Mouse (Mus musculus) forebrain, embryonic 13.5 days (tissue): ENCODE measurements around the gene Gm8882. TPM values are rescaled to one million over a fixed set of nuclear protein-coding genes. Genes with fewer than 3 reads are reported as not detected.
"Not testable (repeated sequence)": the region's sequence is repeated elsewhere in the genome, so short reads cannot be mapped to it uniquely, and the experiment has no call there.

Experiments used
- ATAC-seq: fragments of 200-750 bp; cut with Nextera tagmentation; 2 replicates; pipeline ENCODE4 v1.8.0; 2017
- H3K27ac ChIP-seq: fragments of 300-500 bp; sonication (generic); 2 replicates; pipeline ENCODE4 v1.5.1; 2015; ENCODE audit warnings: inconsistent platforms, mild to moderate bottlenecking, moderate library complexity
- H3K27me3 ChIP-seq: fragments of 300-500 bp; sonication (generic); 2 replicates; pipeline ENCODE4 v1.6.1; 2015; ENCODE audit warnings: mild to moderate bottlenecking, inconsistent platforms
- H3K36me3 ChIP-seq: fragments of 300-500 bp; sonication (generic); 2 replicates; pipeline ENCODE4 v1.6.1; 2015; ENCODE audit warnings: mild to moderate bottlenecking, inconsistent platforms; ENCODE audit not compliant: poor library complexity, severe bottlenecking
- H3K4me1 ChIP-seq: fragments of 300-500 bp; sonication (generic); 2 replicates; pipeline ENCODE4 v1.6.1; 2015; ENCODE audit warnings: inconsistent platforms
- H3K4me2 ChIP-seq: fragments of 300-500 bp; sonication (generic); 2 replicates; pipeline ENCODE4 v1.6.1; 2015; ENCODE audit warnings: inconsistent platforms, mild to moderate bottlenecking, moderate library complexity
- H3K4me3 ChIP-seq: fragments of 300-500 bp; sonication (generic); 2 replicates; pipeline ENCODE4 v1.5.1; 2015; ENCODE audit warnings: mild to moderate bottlenecking, inconsistent platforms
- H3K9ac ChIP-seq: fragments of 300-500 bp; sonication (generic); 2 replicates; pipeline ENCODE4 v1.6.1; 2015; ENCODE audit warnings: mild to moderate bottlenecking, inconsistent platforms
- H3K9me3 ChIP-seq: fragments of 300-500 bp; sonication (generic); replicated peaks from 2 replicates; pipeline ENCODE4 v1.6.1; 2016; ENCODE audit warnings: inconsistent platforms
- WGBS: fragments of 180-500 bp; shearing (Covaris S2); methylation state at CpG from one replicate; pipeline ENCODE4 v1.1.7; 2015; 5-methylcytosine and 5-hydroxymethylcytosine counted together
- polyA plus RNA-seq: library from polyadenylated mRNA; unstranded; fragments of >200 nt; fragmentation: Nextera tagmentation; extraction: Ambion mirVana; gene quantifications from 2 replicates; pipeline ENCODE4 v1.2.1, GENCODE M21; 2015

Gm8882 gene
- not detected in 2 replicates for polyA plus RNA-seq

- H3K4me1 ChIP-seq, H3K4me3 ChIP-seq, H3K9ac ChIP-seq, H3K27ac ChIP-seq, ATAC-seq, H3K4me2 ChIP-seq, H3K9me3 ChIP-seq, H3K36me3 ChIP-seq, H3K27me3 ChIP-seq: not testable (repeated sequence)
- 87% methylated on average over 1 of the region's 1 CpGs for WGBS
Measured at GRCm38 (mm10) chr6:132364034-132364433, at the start of gene Gm8882. Gene Gm8882 (minus strand): TSS chr6:132364134.

GRCm38 (mm10) chr6:132314657-132315056 is 49.3 kb downstream of the Gm8882 start, which contains the start of gene Prpmp5:
Gene Prpmp5 (minus strand): TSS chr6:132314757.
- not testable (repeated sequence) for H3K27me3 ChIP-seq, ATAC-seq, H3K27ac ChIP-seq, H3K4me2 ChIP-seq, H3K36me3 ChIP-seq, H3K9ac ChIP-seq, H3K4me3 ChIP-seq, H3K4me1 ChIP-seq
- H3K9me3 ChIP-seq: peaks cover 13% of the 10 kb centered on the region

Other genes starting within 250 kb of the Gm8882 start
- gene Prb1, start 153.6 kb downstream of the Gm8882 start, polyA plus RNA-seq: not detected in 2 replicates
- not detected in 2 replicates for gene Prpmp5, start 49.4 kb downstream of the Gm8882 start, polyA plus RNA-seq
- gene Prh1, start 205.7 kb upstream of the Gm8882 start, polyA plus RNA-seq: not detected in 2 replicates
- gene Prp2, start 231.8 kb upstream of the Gm8882 start, polyA plus RNA-seq: not detected in 2 replicates